Mouse (Mus musculus) heart, adult 9 months (tissue): ENCODE results near the gene Ppp4r3a.

ENCODE experiments used
- DNase-seq, 2 experiments: peaks; one replicate each; pipeline ENCODE4 v3.0.0; 2022; ENCODE audit warnings: low spot score in 2 of 2

The Ppp4r3a gene

DNA sequence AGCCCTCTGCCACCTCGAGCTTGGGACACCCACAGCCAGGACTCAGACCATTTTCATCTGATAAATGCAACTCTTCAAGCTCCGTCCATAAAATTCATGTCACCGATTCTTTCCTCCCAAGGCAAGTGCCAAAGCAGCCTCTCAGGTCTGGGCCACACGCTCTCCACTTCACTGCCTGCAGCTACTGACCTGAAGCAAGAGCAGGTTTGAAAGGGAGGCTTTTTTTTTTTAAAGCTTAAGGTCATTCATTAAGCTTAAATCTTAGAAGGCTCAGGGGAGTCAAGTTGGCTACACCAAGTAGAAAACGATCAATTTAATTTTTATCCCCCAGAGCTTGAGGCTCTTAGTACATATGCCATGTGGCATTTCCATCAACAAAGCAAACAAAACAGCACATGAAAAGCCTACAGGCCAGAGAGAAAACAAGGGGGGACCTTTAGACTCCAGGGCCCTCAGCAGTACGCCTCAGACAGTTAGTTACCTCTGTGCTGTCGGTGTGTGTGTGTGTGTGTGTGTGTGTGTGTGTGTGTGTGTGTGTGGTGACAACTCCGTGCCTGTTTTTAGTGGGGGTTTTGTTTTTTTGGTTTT lies 70.3 kb downstream of the Ppp4r3a start:
- no peak for DNase-seq

DNA sequence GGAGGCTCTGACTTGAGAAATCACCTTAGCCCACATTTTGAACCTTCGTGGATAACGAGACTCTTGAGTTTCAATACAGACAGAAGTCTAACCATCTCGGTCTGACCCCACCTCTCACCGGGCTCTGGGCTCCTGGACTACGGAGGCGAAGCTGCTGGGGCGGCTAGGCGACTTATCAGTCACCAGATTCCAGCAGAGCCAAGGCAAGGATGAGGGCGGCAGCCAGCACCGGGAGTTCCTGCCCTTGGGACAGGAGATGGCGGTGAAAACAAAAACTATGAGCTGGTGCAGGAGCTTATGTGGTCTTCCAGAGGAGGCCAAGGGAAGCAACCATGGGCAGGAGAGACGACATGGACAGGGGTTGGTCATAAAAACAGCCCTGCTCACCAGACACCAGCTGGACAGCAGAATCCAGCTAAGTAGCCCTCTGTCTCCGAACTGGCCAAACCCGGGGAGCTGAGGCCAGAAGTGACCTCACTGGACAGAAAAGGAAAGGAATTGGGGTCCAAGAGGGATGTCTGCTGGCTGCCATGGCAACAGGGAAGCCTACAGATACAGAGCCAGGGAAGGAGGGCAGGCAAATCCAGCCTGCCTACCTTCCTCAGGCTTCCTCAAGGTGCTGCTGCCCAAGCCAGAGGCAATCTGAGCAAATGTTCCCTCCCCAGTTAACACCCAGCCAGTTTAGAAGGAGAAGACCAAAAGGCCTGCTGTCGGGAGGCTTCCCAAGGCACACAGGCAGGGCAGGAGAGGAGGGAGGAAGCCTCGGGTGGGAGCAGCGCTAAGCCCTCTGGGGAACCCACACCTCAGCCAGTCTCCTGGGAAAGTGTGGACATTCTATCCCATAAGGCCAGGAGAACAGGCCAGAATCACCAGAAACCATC lies 71.1 kb downstream of the Ppp4r3a start:
- DNase-seq, result peak; percentile 32 to 50

DNA sequence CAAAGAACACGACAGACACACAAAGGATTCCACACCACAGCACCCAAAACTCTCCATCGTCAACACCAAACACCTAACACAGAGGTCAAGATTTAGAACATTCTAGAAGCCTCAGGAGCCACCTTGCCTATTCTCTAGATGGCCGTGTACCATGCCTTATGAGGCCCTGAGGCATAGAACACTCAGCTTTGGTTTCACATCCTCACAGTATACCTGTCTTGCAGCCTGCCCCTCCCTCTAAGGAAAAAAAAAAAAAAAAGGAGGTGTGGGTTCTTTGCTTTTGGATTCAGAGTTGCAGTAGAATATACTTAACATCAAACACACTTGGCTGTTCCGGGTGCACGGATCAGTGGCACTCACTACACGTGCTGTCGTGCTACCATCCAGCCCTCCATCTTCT lies 72.5 kb downstream of the Ppp4r3a start:
- DNase-seq, result no peak

DNA sequence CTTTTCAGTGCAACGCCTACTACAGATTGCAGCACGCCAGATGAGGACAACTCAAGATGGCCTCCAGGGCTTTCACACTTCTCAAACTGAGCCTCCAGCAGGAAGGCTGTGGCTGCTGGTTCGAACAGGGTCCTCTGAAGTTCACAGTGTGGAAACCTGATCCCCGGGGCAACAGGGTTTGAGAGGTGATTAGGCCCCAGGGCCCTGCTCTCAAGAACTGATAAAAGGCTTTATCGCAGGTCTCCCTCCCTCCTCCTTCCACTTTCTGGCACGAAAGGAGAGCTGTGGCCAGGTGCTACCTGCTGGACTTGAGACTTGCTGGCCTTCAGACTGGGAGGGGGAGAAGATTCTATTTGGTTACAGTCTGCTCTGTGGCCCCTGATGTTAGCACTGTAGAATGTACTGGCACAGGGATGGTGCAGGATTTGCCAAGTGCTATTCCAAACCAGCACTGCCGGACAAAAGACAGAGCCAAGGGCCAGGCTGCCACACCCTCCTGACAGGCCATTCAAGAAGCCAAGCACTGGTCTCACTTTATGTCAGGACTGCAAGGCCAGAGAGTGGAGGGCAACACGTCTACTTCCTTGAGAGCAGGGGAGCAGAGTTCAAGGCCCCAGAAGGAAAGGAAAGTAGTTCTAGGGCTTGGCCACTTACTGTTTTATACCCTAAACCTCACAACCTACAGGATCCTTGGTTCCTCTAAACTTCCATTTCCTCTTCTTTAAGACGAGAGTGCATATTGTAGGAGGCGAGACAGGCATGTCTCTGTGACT lies 73.2 kb downstream of the Ppp4r3a start:
- peak in 1 of 2 experiments; percentile 39 for DNase-seq

DNA sequence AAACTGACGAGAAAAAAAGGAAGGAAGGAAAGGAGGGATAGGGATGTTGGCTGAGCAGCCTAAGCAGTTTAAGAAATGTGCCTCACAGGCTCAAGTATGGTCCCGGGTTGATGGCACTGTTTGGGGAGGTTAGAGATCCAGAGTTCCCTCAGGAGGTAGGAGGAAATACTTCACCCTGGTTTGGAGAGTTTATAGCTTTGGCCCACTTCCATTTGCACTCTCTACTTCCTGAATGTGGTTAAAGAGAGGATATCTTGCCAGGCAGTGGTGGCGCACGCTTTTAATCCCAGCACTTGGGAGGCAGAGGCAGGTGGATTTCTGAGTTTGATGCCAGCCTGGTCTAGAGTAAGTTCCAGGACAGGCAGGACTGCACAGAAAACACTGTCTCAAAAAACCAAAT lies 74.3 kb downstream of the Ppp4r3a start:
- DNase-seq, result no peak

- DNase-seq, result no peak
These were observed 74.9 kb downstream of the Ppp4r3a start for GRCm38 (mm10) chr12:101008648-101009047.

- peak in 1 of 2 experiments; percentile 35 for DNase-seq
These were observed 75.5 kb downstream of the Ppp4r3a start for GRCm38 (mm10) chr12:101007968-101008481.

GRCm38 (mm10) chr12:101007427-101007826 lies 76.1 kb downstream of the Ppp4r3a start:
- DNase-seq, result no peak

- DNase-seq, result no peak
These were observed 77.7 kb downstream of the Ppp4r3a start for GRCm38 (mm10) chr12:101005665-101006420.

DNA sequence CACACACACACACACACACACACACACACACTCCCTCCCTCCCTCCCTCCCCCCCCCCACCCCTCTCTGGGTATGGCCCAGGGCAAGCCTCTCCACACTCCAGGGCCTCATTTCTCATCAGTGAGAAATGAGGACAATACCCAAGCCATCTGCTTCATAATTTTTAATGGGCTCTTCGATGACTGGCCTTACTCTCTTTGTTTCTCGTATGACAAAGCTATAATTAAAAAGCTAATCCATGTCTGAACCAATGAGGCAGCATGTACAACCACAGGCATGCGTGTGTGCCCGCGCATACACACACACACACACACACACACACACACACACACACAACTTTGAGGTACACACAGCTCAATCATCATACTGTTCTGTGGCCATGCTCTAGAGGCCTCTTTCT lies 78.5 kb downstream of the Ppp4r3a start:
- DNase-seq, result no peak

GRCm38 (mm10) chr12:101002801-101003513 lies 80.5 kb downstream of the Ppp4r3a start:
- no peak for DNase-seq

DNA sequence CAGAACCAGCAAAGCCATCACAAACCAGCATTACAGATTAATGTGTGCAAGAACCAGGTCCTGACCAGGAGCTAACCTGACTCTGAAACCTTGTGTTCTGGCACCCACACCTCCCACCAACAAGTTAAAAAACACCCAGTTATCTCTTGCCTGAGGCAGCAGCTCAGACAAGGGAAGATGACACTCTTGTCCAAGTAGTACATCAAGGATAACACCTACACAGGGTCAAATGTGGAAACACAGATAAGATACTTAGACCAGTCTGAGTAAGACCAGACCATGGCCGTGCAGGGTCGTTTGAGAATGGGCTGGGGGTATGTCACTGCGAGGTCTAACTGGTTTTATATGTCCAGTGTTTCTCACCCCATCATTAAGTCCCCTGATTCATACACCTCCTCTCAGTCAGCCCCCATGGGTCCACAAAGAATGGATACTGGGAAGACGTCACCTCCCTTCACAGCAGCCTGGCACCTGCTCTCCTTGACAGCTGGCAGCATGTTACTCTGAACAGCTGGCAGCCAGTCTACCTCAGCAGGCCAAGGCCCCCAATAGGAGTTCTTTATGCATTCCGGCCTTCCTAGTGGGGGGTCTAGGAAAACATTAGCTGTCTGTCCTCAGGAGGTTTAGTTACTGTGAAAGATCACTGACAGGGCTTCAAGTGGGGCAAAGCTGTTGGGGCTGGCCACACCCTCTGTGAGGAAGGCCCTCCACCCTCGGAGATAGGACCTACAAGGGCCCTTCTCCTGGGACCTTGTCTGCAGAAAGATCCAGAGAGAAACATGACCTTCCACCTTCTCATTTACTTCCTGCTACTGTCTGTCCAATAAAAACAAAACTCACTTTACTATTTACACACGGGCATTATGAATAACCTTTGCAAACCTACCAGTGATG lies 84.2 kb downstream of the Ppp4r3a start:
- no peak for DNase-seq

DNA sequence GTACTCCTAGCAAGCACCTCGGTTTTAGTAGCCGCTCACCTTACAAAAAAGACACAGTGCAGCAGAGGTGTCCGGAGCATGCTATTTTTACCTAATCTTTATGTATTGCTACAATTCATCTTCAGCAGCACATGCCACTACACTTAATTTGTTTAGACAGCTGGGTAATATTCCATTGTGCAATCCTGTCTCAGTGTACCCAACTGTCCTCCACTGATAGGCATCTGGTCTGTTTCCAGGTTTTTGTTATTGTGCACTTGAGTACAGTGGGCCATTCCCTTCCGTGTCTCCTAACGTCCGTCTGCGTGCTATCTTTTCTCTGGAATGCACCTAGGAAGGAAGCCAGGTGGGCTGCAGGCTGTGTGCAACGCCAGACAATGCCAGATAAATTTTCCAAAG lies 84.9 kb downstream of the Ppp4r3a start:
- no peak for DNase-seq

DNA sequence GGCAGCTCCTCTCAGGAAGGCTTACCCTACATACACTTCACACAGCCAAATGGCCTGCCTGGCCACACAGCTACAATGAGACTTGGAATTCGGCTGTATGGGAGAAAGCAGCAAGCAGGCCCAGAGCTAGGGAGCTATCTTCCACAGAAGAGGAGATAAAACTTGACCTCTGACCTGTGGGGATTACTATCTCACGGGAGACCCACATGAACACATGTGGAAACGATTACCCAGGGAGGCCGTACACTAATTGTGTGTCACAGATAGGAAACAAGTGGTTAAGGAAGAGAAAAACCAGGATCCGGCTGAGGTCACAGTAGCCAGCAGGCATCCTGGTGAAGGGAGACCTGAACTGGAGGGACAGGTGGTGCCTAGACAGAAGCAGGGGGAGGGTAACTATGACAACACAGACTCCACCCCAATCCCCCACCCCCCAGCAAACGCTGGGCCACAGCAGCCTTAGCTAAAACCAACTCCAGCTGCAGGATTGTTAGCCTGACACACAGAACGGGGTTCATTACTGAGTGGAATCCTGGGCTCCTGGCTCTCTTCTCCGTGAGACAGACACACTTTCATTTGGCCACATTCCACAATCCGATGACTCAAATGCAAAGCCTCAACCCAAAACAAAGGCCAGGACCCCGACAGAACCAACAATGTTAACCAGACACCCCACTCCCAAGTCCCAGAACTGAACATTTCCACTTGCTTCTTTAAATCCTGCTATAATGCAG lies 85.5 kb downstream of the Ppp4r3a start:
- no peak for DNase-seq

- no peak for DNase-seq
These were observed 87.1 kb downstream of the Ppp4r3a start for GRCm38 (mm10) chr12:100996378-100996898.

- DNase-seq, result no peak
These were observed 87.7 kb downstream of the Ppp4r3a start for GRCm38 (mm10) chr12:100995607-100996377.

DNA sequence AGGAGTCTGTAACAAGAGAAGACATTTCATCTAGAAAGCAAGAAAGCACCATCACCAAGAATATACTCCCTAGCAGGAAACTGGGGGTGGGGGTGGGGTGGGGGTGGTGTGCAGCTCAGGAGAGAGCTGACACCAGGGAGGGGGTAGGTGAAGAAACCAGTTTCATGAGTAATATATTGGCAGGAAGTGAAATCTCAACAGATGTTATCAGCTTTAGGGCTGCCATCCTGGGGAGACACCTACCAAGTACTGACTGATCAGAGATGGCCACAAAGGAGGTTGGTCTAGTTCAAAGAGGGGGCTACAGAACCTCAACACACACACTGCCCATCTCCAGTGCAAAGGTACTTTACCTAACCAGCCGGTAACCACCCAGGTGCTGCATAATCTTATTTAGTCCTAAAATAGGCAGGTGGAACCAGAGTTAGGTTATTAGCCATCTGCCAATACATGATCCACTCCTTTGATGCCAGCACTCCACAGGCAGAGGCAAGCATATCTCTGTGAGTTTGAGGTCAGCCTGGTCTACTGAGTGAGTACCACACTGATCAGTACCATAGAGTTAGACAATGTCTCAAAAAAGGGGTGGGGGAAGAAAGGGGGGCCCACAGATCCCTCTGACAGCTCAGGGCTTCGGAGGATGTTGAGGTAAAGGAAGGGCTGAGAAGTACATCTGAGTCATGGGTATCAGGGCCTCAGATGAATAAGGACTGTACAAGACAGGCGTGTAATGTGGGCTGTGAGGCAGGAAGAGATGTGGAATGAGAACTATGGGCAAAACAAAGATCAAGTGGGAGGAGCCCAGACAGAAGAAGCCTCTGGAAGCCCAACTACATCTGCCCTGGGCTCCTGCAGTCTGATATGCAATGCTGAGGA lies 89.1 kb downstream of the Ppp4r3a start:
- DNase-seq, result no peak
